Mouse (Mus musculus) ES-CJ7 (cell line): ENCODE results near the gene Pllp.

Experiments used
- DNase-seq: peaks from one replicate; pipeline ENCODE4 v3.0.0; 2011; ENCODE audit warnings: low read depth, low spot score

The Pllp gene

DNA sequence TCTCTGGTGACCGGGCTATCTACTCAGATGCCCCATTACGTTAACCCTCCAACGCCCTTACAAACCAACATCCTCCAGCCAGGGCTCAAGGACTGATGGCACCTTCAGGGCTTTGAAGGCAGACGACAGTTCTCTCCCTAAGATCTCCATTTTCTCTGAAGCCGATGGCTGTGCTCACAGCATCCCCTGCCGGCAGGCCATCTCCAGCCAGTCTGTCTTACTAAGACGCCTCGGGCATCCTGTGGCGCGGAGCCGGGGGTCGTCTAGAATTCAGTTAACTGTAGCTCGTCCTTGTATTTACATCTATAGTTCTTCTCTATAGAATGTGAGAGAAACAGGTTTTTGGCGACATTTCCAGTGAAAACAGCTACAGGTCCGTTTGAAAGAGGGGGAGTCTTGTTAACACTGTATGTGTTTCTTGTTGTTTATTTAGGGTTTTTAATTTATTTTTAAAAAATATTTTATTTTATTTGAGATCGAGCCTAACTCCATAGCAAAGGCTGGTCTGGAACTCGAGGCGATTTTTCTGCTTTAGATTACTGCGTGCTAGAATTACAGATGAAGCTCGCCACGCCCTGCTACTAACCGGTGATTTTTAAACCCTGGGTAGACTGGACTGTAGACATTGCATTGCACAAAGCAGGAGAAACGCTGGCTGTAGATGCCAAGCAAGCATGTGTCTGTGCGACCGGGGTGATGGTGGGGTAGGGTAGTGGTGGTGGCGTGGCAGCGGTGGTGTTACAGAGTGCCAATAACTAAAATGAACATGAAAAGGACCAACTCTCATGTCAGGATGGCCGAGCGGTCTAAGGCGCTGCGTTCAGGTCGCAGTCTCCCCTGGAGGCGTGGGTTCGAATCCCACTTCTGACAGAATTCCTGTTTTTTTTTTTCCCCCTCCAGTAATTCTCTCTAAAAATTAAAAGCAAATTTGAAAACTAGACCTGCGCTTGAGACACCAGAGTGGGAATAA is 7.1 kb upstream of the Pllp start:
- DNase-seq, result peak; percentile 94

DNA sequence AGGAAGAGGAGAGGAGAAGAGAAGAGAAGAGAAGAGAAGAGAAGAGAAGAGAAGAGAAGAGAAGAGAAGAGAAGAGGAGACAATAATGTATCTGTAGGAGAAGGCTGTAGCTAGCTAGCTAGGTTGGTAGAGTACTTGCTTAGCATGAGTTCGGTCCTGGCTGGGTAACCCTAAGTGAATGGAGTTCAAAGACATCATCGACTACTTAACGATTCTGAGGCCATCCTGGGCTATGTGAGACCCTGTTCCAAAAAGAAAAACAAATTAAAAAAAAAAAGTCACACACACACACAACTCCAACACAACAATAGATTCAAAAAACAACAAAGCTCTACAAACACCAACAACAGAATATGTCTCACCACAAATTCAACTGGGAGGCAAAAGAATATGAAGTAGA is 6.1 kb upstream of the Pllp start:
- no peak for DNase-seq

DNA sequence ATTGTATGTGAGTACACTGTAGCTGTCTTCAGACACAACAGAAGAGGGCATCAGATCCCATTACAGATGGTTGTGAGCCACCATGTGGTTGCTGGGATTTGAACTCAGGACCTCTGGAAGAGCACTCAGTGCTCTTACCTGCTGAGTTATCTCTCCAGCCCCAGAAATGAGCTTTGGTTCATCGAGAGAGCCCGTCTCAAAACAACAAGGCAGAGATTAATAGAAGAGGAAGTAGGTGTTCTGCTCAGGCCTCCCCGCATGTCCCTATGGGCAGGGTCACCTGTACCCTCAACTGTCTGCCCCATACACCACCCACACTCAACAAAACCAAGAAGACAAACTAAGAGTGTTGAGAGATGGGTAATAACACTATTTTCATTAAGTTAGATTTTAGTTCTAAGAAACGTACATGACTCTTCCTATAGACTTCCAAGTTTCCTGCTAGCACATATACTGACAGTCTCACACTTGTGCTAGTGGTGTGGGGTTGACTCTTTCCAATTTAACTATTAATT is 4.4 kb upstream of the Pllp start:
- no peak for DNase-seq

DNA sequence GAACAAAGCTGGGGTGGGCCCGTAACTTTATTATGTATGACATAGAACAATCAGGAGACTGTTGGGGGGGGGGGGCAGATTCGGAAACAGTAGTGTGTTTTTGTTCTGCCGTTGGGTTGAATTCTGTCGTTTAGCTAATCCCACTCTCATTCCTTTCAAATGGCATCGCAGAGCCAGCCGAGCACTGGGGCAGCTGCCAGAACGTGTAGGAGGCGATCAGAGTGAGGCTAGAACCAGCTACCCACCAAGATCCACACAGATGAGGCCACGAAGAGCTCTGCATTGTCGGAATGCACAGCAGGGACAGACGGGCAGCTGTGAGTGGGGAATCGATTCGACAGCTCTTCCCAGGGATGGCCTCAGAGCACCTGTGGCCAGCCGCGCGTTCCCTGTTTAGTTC is 3.3 kb upstream of the Pllp start:
- no peak for DNase-seq

DNA sequence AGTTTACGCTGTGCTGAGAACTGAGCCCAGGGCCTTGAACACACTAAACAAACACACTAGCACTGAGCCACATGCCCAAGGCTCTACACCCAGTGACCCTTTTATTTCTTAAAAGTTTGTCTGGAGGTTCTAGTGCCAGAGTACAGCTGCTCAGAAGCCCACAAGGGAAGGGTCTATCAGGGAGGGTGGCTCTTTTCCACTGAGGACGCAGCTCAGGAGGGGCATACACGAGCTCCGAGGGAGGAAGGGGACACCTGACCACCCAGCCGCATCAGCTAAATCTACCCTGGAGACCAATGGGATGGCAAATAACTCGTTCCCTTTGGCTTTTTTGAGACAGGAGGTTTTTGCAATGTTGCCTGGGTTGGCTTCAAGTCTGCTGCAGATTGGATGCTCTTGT is 1.9 kb upstream of the Pllp start:
- DNase-seq, result no peak

DNA sequence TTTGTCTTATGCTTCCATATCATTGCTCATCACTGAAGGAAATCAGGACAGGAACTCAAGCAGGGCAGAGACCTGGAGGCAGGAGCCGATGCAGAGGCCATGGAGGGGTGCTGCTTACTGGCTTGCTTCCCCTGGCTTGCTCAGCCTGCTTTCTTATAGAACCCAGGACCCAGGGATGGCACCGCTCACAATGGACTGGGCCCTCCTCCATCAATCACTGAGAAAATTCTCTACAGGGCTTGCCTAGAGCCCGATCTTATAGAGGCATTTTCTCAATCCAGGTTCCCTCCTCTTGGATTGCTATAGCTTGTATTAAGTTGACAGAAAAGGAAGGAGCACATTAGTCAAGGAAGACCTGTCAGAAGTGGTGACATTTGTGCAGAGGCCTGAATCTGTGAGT is 488 bp upstream of the Pllp start:
- no peak for DNase-seq

DNA sequence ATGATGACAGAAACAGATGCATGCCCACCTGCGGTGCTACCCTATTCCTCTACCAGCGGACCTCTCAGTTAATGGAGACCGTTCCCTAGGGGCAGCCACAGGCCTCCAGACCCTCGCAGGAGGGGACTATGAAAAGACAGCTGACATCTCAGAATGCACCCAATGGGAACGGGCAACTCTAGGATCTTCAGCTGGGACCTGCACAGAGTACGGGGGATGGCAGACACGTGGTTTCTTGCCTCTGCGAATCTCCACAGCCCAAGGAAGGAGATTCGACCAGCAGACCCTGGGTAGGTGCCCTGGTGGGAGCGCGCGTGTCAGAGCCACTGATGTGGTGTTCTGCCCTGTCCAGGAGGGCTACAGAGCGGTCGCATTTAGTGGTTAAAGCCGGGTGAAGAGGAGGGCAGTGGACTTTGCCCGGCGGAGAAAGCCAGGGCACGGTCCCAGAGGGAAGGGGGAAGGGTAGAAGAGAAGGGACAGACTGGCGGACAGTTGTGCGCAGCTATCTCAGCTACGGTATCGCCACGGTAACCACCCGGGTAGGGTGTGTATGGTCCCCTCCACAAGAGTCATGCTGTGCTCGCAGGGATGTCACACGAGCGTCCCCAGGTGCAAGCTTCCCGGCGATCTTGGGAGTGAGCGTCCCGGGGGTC is 611 bp downstream of the Pllp start:
- no peak for DNase-seq

DNA sequence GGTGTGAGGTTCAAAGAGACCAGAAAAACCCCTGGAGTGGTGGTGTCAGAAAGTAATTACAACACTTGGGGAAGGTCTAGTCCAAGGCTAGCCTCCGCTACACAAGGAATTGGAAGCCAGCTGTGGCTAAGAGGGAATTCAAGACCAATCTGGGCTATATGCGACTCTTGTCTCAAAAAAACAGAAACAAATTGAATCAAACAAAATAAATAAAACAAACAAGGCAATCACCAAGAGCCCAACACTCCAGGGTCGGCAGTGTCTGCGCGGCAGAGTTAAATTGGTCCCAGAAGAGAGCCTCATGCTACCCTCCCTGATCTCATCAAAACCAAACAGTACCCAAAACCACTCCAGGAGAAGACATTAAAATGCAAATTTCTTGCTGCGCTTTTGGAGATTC is 1.4 kb downstream of the Pllp start:
- no peak for DNase-seq

DNA sequence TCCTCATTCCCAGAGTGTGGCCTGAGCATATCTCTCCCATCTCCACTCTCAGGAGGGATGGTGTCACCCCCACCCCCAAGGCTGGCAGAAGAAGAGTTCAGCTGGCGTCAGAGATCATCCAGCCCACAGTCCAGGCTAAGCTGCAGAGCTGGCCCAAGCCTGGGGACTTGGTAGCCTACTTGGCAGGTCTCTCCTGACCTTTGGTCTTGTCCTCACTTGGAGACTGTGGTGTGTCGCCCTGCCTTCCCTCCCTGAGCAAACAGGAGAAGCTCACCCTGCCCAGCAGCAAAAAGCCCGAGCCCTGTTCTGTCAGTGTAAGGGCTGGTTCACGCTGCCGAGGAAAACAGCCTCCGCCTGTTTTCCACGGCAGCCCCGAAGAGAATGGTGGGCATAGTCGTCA is 10.1 kb downstream of the Pllp start:
- DNase-seq, result no peak

DNA sequence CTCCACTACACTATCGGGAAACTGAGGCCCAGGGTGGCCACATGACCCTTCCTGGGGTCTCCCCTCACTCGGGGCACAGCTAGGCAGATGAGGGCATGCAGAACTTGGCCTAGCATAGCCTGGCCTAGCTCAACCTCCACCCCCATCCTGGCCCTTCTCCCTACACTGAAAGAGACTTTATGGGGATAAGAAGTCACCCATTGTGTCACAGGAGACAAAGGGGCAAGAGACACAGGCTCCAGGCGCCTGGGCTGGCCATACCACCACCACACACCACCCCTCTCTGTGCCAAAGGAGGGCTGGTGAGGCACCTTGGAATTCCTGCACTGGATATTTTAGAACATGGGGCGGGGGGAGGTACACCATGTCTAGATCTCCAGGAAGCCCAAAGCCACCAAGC is 11.8 kb downstream of the Pllp start:
- no peak for DNase-seq

DNA sequence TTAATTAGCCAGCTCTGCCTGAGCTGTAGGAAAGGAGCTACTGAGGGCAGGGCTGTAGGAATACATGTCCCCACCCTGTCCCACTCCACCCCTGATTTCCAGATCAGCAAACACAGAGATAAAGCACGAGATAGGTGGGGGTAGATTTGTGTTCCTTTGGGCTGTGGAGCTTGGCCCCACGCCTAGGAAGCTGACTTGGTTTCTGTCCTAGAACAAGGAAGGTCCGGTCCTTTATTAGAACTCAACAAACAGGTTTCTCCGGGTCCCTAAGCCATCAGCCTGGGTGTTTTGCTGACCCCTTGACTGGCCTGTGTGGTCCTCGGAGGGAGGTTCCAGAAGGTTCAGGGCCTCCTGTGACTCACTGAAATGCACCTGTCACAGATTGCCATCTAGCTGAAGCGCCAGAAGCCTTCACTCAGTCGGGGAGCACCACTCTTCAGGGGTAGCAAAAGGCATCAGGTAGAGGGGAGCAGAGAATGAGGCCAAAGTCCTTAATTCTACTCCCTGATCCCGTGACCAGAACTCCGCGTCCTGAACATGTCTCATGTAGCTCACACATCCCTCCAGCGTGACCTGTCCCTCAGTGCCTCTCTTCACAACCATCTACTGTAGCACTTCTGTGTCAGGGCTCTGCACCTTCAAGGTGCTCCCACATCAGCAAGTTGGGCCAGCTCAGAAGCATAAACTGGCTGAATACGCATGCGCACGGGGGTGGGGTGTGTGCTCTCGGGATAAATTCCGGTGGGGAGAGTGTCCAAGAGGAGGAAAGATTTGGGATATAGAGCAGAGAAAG is 13.2 kb downstream of the Pllp start:
- DNase-seq, result no peak

DNA sequence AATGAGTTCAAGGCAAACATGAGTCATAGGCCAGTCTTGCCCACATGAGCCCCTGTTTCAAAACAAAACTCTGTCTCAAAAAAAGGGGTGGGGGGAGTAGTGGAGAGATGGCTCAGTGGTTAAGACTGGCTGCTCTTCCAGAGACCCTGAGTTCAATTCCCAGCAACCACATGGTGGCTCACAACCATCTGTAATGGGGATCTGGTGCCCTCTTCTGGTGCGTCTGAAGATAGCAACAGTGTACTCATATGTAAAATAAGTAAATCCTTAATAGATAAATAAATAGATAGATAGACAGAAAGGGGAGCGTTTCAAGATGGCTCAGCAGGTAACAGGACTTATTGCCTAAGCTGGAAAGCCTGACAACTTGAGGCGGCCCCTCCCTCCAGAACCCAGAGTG is 15.7 kb downstream of the Pllp start:
- peak; percentile 50 for DNase-seq

DNA sequence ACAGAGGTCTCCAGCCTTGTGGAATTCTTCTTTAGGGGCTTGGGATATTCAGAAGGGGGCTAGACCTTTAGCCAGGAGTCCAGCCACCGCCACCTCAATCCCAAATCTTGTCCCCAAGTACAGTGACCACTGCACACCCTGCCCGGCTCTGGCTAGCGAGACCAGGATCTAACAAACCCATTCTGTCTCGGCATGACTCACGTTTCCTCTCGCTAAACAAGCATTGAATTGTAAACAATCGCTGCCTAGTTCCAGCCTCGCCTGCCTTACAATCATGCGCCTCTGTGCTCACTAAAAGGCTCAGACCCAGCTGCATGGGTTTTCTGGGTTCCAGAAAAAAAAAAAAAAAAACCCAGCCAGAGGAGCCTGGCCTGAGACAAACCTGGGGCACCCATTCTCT is 17.5 kb downstream of the Pllp start:
- DNase-seq, result no peak

DNA sequence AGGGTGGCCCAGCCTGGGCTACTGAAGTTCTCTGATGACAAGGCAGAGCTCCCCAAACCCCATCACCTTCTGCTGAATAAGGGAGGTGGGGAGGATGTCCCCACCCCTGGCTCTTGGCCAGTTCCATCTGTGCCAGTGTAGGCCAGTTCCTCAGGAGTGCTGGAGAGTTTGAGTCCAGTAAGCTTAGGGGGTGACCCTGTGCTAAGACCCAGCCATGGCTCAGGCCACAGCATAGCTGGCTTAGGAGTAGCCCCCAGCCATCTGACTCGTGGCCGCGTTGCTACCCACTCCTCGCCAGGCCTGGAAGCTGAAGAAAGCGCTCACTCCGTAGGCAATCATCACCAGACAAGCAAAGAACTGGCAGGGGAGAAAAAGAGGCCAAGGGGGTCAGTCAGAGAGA is 20.2 kb downstream of the Pllp start:
- DNase-seq, result no peak

DNA sequence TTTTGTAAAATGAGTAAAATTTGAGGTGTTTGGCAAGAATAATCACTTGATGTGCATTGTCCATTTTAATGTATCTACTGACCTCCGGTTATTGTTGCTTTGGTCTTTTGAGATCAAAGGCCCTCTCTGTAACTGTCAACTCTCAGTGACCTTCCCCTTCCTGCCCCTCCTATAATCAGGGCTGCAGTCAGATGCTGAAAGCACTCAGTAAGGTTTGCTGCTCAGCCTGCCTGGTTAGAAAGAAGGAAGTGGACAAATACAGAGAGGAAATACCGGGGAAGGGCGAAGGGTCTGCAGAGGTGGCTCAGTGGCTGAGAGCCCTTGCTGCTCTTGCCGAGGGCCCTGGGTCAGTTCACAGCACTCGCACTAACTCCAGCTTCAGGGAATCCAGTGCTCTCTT is 21.7 kb downstream of the Pllp start:
- no peak for DNase-seq

DNA sequence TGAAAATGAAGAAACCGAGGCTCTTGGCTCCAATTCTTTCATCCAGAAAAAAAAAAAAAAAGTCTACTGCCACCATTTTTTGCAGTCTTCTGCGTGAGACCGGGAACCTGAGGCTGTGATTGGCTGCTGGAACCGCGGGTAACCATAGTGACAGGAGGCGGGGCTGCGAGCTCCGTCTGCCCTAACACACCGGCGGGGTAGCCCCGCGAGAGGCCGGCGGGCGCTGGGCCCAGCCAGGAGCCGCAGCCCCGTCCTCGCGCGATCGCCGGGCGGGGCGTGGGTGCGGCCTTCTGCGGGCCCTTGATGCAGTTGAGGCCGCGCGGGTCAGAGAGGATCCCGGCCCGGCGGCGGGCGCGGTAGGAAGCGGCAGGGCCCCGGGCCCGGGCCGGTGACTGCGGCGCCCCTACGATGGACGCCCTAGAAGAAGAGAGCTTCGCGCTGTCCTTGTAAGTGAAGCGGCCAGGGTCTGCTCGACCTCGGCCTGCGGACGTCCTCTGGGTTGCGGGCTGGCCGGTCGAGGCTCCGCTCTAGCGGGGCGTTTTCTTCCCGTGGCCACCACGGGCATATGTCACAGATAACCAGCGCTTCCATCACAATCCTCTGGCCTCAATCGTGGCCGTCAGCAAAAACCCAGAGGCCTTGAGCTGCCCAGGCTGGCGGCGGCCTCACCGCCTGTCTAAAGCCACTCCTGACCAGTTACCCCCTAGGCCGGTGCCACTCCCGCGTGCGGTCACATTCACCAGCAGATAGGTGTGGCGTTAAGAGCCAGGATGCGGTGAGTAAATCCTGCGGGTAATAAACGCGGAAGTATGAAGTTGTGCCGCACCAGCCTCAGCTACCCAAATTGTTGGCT is 29.4 kb downstream of the Pllp start, which contains the start of gene Arl2bp:
Arl2bp (plus strand) TSS at position 145 of the 853 bp plus-strand sequence.
- DNase-seq, result peak; percentile 97

DNA sequence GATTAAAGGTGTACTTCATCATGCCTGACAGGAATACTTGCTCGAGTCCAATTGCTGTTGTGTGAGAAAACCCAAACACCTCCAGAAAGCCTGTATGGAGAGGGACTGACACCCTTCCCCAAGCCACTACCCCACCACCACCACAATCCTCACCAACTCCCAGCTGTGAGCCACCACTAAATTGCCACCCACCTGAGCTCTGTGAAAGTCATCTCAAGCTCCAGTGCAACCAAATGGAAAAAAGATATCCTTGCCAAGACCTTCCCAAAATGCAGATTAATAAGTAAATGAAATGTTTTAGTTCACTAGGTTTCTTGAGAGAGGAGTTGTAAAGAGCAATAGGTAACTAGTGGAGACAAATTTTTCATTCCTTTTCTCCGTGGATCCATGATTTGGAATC is 31.4 kb downstream of the Pllp start:
- no peak for DNase-seq

DNA sequence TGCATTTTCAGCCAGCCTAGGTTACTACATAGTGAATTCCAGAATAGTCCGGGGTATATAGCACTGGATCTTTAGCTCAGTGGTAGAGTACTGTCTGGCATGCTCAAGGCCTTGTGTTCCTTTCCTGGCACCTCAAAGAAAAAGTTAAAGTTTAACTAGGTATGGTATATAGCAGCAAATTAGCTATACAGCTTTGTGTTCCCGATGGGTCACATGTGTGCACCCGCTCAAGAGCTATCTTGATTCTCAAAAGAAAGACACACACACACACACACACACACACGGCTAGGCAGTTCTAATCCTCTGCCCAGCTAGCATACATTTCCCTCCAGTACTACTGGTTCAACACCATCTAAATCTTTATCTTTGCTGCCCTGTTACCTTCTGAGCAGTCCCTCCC is 35.7 kb downstream of the Pllp start:
- no peak for DNase-seq

DNA sequence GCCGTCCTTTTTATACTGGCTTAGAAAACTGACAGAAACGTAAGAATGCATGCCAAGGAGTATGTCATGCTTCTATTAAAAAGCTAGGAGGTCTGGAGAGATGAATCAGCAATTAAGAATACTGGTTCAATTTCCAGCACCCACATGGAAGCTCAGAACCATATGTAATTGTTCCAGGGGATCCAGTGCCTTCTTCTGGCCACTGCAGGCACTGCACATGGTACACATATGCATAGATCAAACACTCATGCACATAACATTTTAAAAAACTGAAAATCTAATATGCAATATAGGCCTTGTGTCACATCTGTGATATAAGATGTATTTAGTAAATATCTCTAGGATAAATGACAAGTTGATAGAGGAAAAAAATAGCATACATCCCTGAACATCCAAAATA is 38.0 kb downstream of the Pllp start:
- DNase-seq, result no peak

DNA sequence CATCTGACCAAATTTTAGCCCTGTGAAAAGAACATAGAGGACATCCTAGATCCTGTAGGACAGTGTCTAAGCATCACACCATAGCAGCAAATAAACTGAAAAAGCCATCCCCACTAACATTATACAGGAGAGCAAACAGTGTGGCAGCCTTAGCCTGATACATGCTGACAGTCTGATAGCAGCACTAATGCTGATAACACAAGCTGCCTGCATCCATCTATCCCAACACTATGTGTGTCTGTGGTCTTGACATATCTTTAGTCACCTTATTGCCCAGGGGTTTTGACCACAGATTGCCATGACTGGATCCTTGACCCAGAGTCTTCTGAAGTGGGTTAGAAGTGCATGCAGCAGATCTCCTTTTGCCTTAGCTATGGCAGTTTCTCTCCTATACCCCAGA is 41.1 kb downstream of the Pllp start:
- no peak for DNase-seq

DNA sequence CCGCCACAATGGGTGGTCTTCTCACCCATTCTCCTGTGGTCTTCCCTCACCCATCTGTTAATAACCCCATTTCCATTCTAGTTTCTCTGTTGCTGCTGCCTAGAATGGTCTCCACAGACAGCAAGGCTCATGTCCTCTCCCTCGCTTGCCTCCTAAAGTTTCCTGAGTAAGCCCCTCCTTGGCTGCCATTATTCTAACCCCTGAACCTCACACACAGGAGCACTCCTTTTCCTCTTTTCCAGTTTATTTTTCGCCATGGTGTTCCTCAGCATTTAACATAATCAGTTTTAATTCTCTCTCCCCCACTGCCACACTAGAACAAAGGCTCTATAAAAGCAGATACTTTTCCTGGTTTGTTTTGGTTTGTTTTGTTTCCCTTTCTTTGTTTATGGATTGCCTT is 43.1 kb downstream of the Pllp start:
- no peak for DNase-seq
